In the genomic region with DNA sequence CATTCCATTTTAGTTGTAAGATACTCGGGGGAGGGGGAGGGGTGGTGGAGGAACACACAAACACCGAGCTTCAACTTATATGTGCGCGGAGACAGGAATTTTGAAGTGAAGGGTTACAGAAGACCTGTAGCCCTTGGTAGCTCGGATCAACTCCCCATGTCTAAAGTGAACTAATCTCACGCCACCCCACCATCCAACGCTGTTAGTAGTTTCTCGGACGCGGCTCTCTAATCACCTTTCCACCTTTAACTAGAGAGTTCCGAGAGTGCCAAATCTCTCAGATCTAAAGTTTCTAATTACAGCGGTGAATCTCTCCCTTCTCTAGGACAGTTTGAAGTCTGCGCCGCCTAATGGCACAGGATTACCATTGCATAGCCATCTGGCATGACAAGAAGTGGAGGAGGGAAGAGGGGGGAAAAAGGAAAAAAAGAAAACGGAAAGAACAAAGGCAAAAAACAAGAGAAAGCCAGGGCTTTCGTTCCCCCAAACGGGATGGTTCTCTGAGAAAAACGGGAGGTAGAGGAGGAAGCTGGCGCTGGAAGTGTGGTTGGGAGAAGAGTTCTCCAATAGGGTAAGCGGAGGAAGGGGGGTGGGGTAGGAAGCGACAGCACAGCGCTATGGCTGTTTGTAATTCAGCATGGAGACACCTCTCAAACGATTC, we compare ENCODE assay signal across 8 mouse cellular contexts. TPM values are rescaled to one million over a fixed set of nuclear protein-coding genes. Genes with fewer than 3 reads are reported as not detected.
DNase-seq lines count a peak whose midpoint lies in the region; ATAC-seq and TF ChIP-seq lines count a peak whose summit lies in the region.

No protein-coding gene starts in this region.

- WGBS in intestine, embryonic 15.5 days, result 24% methylated on average over 23 of the region's 23 CpGs
- 11% methylated on average over 23 of the region's 23 CpGs for WGBS in small intestine, adult 2 months

- peak overlapping the region; percentile 44 for H3K4me3 ChIP-seq in intestine, embryonic 15.5 days (replicated peaks)
- peak overlapping the region; percentile 82 for H3K4me3 ChIP-seq in small intestine, adult 2 months (ENCODE audit: low read depth, low read length)

- no peak for TF ChIP-seq POLR2A in small intestine, adult 2 months (IDR thresholded peaks at IDR 0.05; ENCODE audit: low read depth, low read length)

- no peaks in the 10 kb centered on the region for H3K9me3 ChIP-seq in intestine, embryonic 15.5 days

- no peak for TF ChIP-seq CTCF in small intestine, adult 2 months (IDR thresholded peaks at IDR 0.05; ENCODE audit: extremely low read depth, insufficient read length, insufficient replicate concordance, low read depth, low read length)

- H3K27ac ChIP-seq in intestine, embryonic 15.5 days, result peak overlapping the region; percentile 68
- H3K27ac ChIP-seq in small intestine, adult 2 months (ENCODE audit: insufficient read depth, low read depth, low read length), result peak overlapping the region; percentile 60

- H3K4me1 ChIP-seq in intestine, embryonic 15.5 days (replicated peaks), result no peaks in the 10 kb centered on the region
- H3K4me1 ChIP-seq in small intestine, adult 2 months (ENCODE audit: control insufficient read depth, insufficient read depth, insufficient read length, low read length), result no peaks in the 10 kb centered on the region

- intact Hi-C loops in left cerebral cortex, postnatal 14 days (cut with DNase I), result loop anchor here (5.0 kb wide), 1 partner anchor 180 kb away; a partner anchor contains a TSS

- ATAC-seq in common myeloid progenitor, adult 5-6 weeks (replicated peaks; ENCODE audit: low read depth, poor library complexity, severe bottlenecking), result peak; percentile 67
- peak; percentile 90 for ATAC-seq in intestine, embryonic 15.5 days
- peak; percentile 56 for ATAC-seq in megakaryocyte progenitor cell, adult 5-6 weeks (replicated peaks; ENCODE audit: poor library complexity)

- peak overlapping the region; percentile 45 for H3K9ac ChIP-seq in intestine, embryonic 15.5 days

- peak; percentile 15 for DNase-seq in ovary, postnatal 14 days (ENCODE audit: low spot score)
- DNase-seq in ovary, postnatal 10 days (ENCODE audit: low spot score), result no peak
- DNase-seq in gastrocnemius, postnatal 10 days, result peak; percentile 14
- DNase-seq in left cerebral cortex, postnatal 14 days (ENCODE audit: low spot score in 2 of 2), result peak; percentile 26 to 35

- no peaks in the 10 kb centered on the region for H3K36me3 ChIP-seq in intestine, embryonic 15.5 days
- H3K36me3 ChIP-seq in small intestine, adult 2 months (ENCODE audit: control insufficient read depth, insufficient read depth, low read length), result no peaks in the 10 kb centered on the region

- peak overlapping the region; percentile 45 for H3K4me2 ChIP-seq in intestine, embryonic 15.5 days (replicated peaks)

- H3K27me3 ChIP-seq in intestine, embryonic 15.5 days (replicated peaks), result no peaks in the 10 kb centered on the region
- no peaks in the 10 kb centered on the region for H3K27me3 ChIP-seq in small intestine, adult 2 months (ENCODE audit: control insufficient read depth, insufficient read depth, low read length)

RNA-seq across cellular contexts. Expression of a gene that starts 0.7 kb away (rescaled TPM):
- 66.5 and 74.9 TPM in 2 replicates for total RNA-seq in common myeloid progenitor, adult 5-6 weeks (2017)
- 1 to 10 TPM; 2.9 to 3.8 TPM for total RNA-seq in gastrocnemius, postnatal 10 days (2021)
- 24.7 and 25.1 TPM in 2 replicates for polyA plus RNA-seq in intestine, embryonic 15.5 days (2015; fragmentation: Nextera tagmentation; extraction: Ambion mirVana)
- 1 to 10 TPM; 4.5 TPM for total RNA-seq in left cerebral cortex, postnatal 14 days (2021)
- total RNA-seq in megakaryocyte progenitor cell, adult 5-6 weeks (2015), result 142 and 149 TPM in 2 replicates
- total RNA-seq in megakaryocyte progenitor cell, adult 5-6 weeks (2017), result 52.1 and 62.9 TPM in 2 replicates
- polyA plus RNA-seq in small intestine, adult 2 months (2012; rRNA removed), result 0.11 and 0.16 TPM in 2 replicates

Comparison
In these comparisons a context has a peak if more than half of its experiments do, and no peak if none do; other contexts are left out.
1. RNA of a gene that starts 0.7 kb away (total RNA-seq): 52.1 to 149 TPM in megakaryocyte progenitor cell, adult 5-6 weeks and 66.5 to 74.9 TPM in common myeloid progenitor, adult 5-6 weeks; 4.5 TPM in left cerebral cortex, postnatal 14 days and 2.9 to 3.8 TPM in gastrocnemius, postnatal 10 days; every median in the first group is over 4 times any median in the second.
2. Peak in every context shown above with its lines, with median percentiles within 50 percentile points of each other: ATAC-seq.